Mouse (Mus musculus): ENCODE measurements at regions not wholly inside any gene's neighbourhood (a gene's known extent, or its start where the extent isn't known, plus 50 kb on each side); places are given as distances from the start of the nearest gene placed in this dataset.

- TF ChIP-seq POLR2A (IDR thresholded peaks at IDR 0.05; ENCODE audit: insufficient read depth, low read depth, low read length) (no peak), CTCF (IDR thresholded peaks at IDR 0.05) (no peak)
Observed at GRCm38 (mm10) chr4:3053496-3054216, 113.5 kb upstream of the Vmn1r2 start.
